Mouse (Mus musculus) bone marrow macrophage, adult 2 months (primary cell): ENCODE data around the gene Rsad2.

Experiments used
- CTCF ChIP-seq: IDR thresholded peaks from 2 replicates; pipeline ENCODE4 v1.5.1; 2012; ENCODE audit warnings: low read depth, mild to moderate bottlenecking, low read length, moderate library complexity
- POLR2A ChIP-seq: IDR thresholded peaks from 2 replicates; pipeline ENCODE4 v1.6.1; 2012; ENCODE audit warnings: mild to moderate bottlenecking, low read depth, low read length, borderline replicate concordance

- TF ChIP-seq CTCF (no peak), POLR2A (no peak)
Measured at GRCm38 (mm10) chr12:26413961-26414411, 42.3 kb downstream of the Rsad2 start.
